Mouse (Mus musculus) forebrain, postnatal 0 days (tissue): ENCODE results near the gene Odaph. TPM values are rescaled to one million over a fixed set of nuclear protein-coding genes. Genes with fewer than 3 reads are reported as not detected.
"Not testable (repeated sequence)": the region's sequence is repeated elsewhere in the genome, so short reads cannot be mapped to it uniquely, and the experiment has no call there.

Experiments
- ATAC-seq: fragments of 200-750 bp; cut with Nextera tagmentation; 2 replicates; pipeline ENCODE4 v1.8.0; 2017; ENCODE audit warnings: mild to moderate bottlenecking, moderate library complexity
- DNase-seq: peaks from one replicate; pipeline ENCODE4 v3.0.0-alpha.2; 2015
- H3K27ac ChIP-seq: fragments of 300-500 bp; sonication (generic); 2 replicates; pipeline ENCODE4 v1.5.1; 2014; ENCODE audit warnings: low read depth, mild to moderate bottlenecking, antibody characterized with exemption, low read length, moderate library complexity, mixed read lengths
- H3K27me3 ChIP-seq: fragments of 300-500 bp; sonication (generic); 2 replicates; pipeline ENCODE4 v1.6.1; 2014; ENCODE audit warnings: mild to moderate bottlenecking, low read length, mixed read lengths; ENCODE audit not compliant: insufficient read depth
- H3K36me3 ChIP-seq: fragments of 300-500 bp; sonication (generic); 2 replicates; pipeline ENCODE4 v1.6.1; 2014; ENCODE audit warnings: mild to moderate bottlenecking, moderate library complexity; ENCODE audit not compliant: insufficient read depth
- H3K4me1 ChIP-seq: fragments of 300-500 bp; sonication (generic); 2 replicates; pipeline ENCODE4 v1.6.1; 2014; ENCODE audit warnings: antibody characterized with exemption; ENCODE audit not compliant: insufficient read depth
- H3K4me2 ChIP-seq: fragments of 300-500 bp; sonication (generic); 2 replicates; pipeline ENCODE4 v1.6.1; 2014; ENCODE audit warnings: low read depth, mild to moderate bottlenecking, moderate library complexity
- H3K4me3 ChIP-seq: fragments of 300-500 bp; sonication (generic); 2 replicates; pipeline ENCODE4 v1.5.1; 2014; ENCODE audit warnings: low read depth, low read length, mixed read lengths
- H3K9ac ChIP-seq: fragments of 300-500 bp; sonication (generic); 2 replicates; pipeline ENCODE4 v1.6.1; 2014; ENCODE audit warnings: mild to moderate bottlenecking
- H3K9me3 ChIP-seq: fragments of 300-500 bp; sonication (generic); 2 replicates; pipeline ENCODE4 v1.6.1; 2016; ENCODE audit warnings: low read length
- CTCF ChIP-seq: sonication (generic); IDR thresholded peaks from 2 replicates; pipeline ENCODE4 v1.5.1; 2016; ENCODE audit warnings: antibody characterized with exemption, control low read depth, low read depth
- WGBS: fragments of 180-500 bp; shearing (Covaris S2); extraction: QIAGEN DNeasy Blood & Tissue Kit; methylation state at CpG from one replicate; pipeline ENCODE4 v1.1.7; 2014; 5-methylcytosine and 5-hydroxymethylcytosine counted together
- polyA plus RNA-seq: library from polyadenylated mRNA; unstranded; fragments of >200 nt; fragmentation: Nextera tagmentation; extraction: Ambion mirVana; gene quantifications from 2 replicates; pipeline ENCODE4 v1.2.1, GENCODE M21; 2015
- total RNA-seq: library from RNA; depleted of rRNA; stranded (reverse); fragments of >200 nt; gene quantifications from 2 replicates; pipeline ENCODE4 v1.2.3, GENCODE M21; 2014; rRNA removed

The Odaph gene
- total RNA-seq (0.43 TPM in 1 of 2 replicates, not detected in the other), polyA plus RNA-seq (0.28 TPM in 1 of 2 replicates, not detected in the other)

GRCm38 (mm10) chr5:91987236-91987635 lies at the start of gene Odaph:
Gene Odaph (plus strand): TSS chr5:91987475.
- H3K9ac ChIP-seq = no peak within 1 kb of the TSS
- DNase-seq (no peak), ATAC-seq (no peak)
- no peaks in the 10 kb centered on the region for H3K27me3 ChIP-seq
- no peak within 1 kb of the TSS for H3K4me3 ChIP-seq
- no peaks in the 10 kb centered on the region for H3K36me3 ChIP-seq
- H3K9me3 ChIP-seq = no peaks in the 10 kb centered on the region
- 72% methylated on average over 4 of the region's 4 CpGs for WGBS
- no peak within 1 kb of the TSS for H3K27ac ChIP-seq
- no peak for TF ChIP-seq CTCF
- no peaks in the 10 kb centered on the region for H3K4me1 ChIP-seq
- H3K4me2 ChIP-seq = no peak within 1 kb of the TSS

GRCm38 (mm10) chr5:91945609-91946008 lies 41.7 kb upstream of the Odaph start:
- 68% methylated on average over 1 of the region's 1 CpGs for WGBS
- H3K27ac ChIP-seq, H3K4me1 ChIP-seq, H3K9me3 ChIP-seq, H3K4me2 ChIP-seq, ATAC-seq, DNase-seq, H3K27me3 ChIP-seq, H3K9ac ChIP-seq, H3K4me3 ChIP-seq: not testable (repeated sequence)
- H3K36me3 ChIP-seq = peaks cover 25% of the 10 kb centered on the region

- Histone ChIP-seq H3K27me3 (no peaks in the 10 kb centered on the region), H3K27ac (no peak overlapping the region), H3K4me1 (no peaks in the 10 kb centered on the region), H3K9ac (no peak overlapping the region), H3K4me3 (no peak overlapping the region), H3K36me3 (peaks cover 29% of the 10 kb centered on the region), H3K4me2 (no peak overlapping the region), H3K9me3 (no peaks in the 10 kb centered on the region)
- no peak for DNase-seq
- TF ChIP-seq CTCF = no peak
- no peak for ATAC-seq
- WGBS = 99% methylated on average over 4 of the region's 4 CpGs
Measured at GRCm38 (mm10) chr5:91947008-91947407, 40.3 kb upstream of the Odaph start.

- no peaks in the 10 kb centered on the region for H3K4me1 ChIP-seq
- no peaks in the 10 kb centered on the region for H3K27me3 ChIP-seq
- no peak overlapping the region for H3K27ac ChIP-seq
- H3K9ac ChIP-seq = no peak overlapping the region
- TF ChIP-seq CTCF = no peak
- no peaks in the 10 kb centered on the region for H3K9me3 ChIP-seq
- no peak for ATAC-seq
- H3K4me2 ChIP-seq = no peak overlapping the region
- no peak overlapping the region for H3K4me3 ChIP-seq
- peaks cover 40% of the 10 kb centered on the region for H3K36me3 ChIP-seq
- no peak for DNase-seq
- 92% methylated on average over 7 of the region's 7 CpGs for WGBS
Measured at GRCm38 (mm10) chr5:91949441-91949840, 37.8 kb upstream of the Odaph start.

- no peak overlapping the region for H3K4me2 ChIP-seq
- peak; percentile 77 for DNase-seq
Measured at GRCm38 (mm10) chr5:91951404-91951803, 35.9 kb upstream of the Odaph start.

GRCm38 (mm10) chr5:91956991-91957760 lies 30.1 kb upstream of the Odaph start:
- ATAC-seq = no peak
- Histone ChIP-seq H3K4me3 (no peak overlapping the region), H3K4me2 (no peak overlapping the region), H3K9me3 (no peaks in the 10 kb centered on the region), H3K27me3 (no peaks in the 10 kb centered on the region), H3K36me3 (peaks cover 23% of the 10 kb centered on the region), H3K4me1 (peaks cover 12% of the 10 kb centered on the region; the same call in 1 of the 2 replicates), H3K27ac (no peak overlapping the region), H3K9ac (no peak overlapping the region)
- 91% methylated on average over 3 of the region's 3 CpGs for WGBS
- TF ChIP-seq CTCF = no peak
- no peak for DNase-seq

More at GRCm38 (mm10) chr5:91951404-91951803, 35.9 kb upstream of the Odaph start:
- no peaks in the 10 kb centered on the region for H3K4me1 ChIP-seq
- H3K27me3 ChIP-seq = no peaks in the 10 kb centered on the region
- TF ChIP-seq CTCF = peak; percentile 62
- H3K4me3 ChIP-seq = no peak overlapping the region
- peak; percentile 74 for ATAC-seq
- peaks cover 40% of the 10 kb centered on the region for H3K36me3 ChIP-seq
- no peak overlapping the region for H3K9ac ChIP-seq
- no peaks in the 10 kb centered on the region for H3K9me3 ChIP-seq
- no peak overlapping the region for H3K27ac ChIP-seq

GRCm38 (mm10) chr5:91959096-91959495 lies 28.2 kb upstream of the Odaph start:
- WGBS = 76% methylated on average over 1 of the region's 1 CpGs
- Histone ChIP-seq H3K4me3 (no peak overlapping the region), H3K4me2 (no peak overlapping the region), H3K9ac (no peak overlapping the region), H3K27ac (no peak overlapping the region), H3K27me3 (no peaks in the 10 kb centered on the region), H3K4me1 (peaks cover 12% of the 10 kb centered on the region; the same call in 1 of the 2 replicates), H3K36me3 (peaks cover 13% of the 10 kb centered on the region), H3K9me3 (no peaks in the 10 kb centered on the region)
- ATAC-seq (no peak), DNase-seq (no peak)
- TF ChIP-seq CTCF = no peak
